Mouse (Mus musculus) cerebellum, adult 2 months (tissue): Measurements from ENCODE around the gene Ror2. TPM values are rescaled to one million over a fixed set of nuclear protein-coding genes. Genes with fewer than 3 reads are reported as not detected.

ENCODE experiments used
- DNase-seq, 2 experiments: peaks; one replicate each; pipeline ENCODE4 v3.0.0; 2021
- H3K27ac ChIP-seq: fragments of 200-500 bp; 2 replicates; pipeline ENCODE4 v1.5.1; 2012; ENCODE audit warnings: low read length, control low read depth, inconsistent platforms; ENCODE audit not compliant: insufficient read depth
- H3K27me3 ChIP-seq: fragments of 200-500 bp; 2 replicates; pipeline ENCODE4 v1.6.1; 2012; ENCODE audit warnings: inconsistent platforms, mild to moderate bottlenecking, low read length, moderate library complexity; ENCODE audit not compliant: control insufficient read depth, insufficient read depth
- H3K4me1 ChIP-seq: fragments of 200-500 bp; 2 replicates; pipeline ENCODE4 v1.6.1; 2011; ENCODE audit warnings: low read length; ENCODE audit not compliant: control insufficient read depth, insufficient read depth
- H3K4me3 ChIP-seq: fragments of 200-500 bp; replicated peaks from 2 replicates; pipeline ENCODE3; 2011; ENCODE audit warnings: mild to moderate bottlenecking, low read depth, low read length, control low read depth; ENCODE audit not compliant: insufficient read depth
- CTCF ChIP-seq: fragments of 200-500 bp; IDR thresholded peaks from 2 replicates; pipeline ENCODE4 v1.5.1; 2011; ENCODE audit warnings: low read depth, mild to moderate bottlenecking, control low read depth, low read length, moderate library complexity, borderline replicate concordance; ENCODE audit not compliant: insufficient read depth
- POLR2A ChIP-seq: fragments of 200-500 bp; IDR thresholded peaks from 2 replicates; pipeline ENCODE4 v1.6.1; 2011; ENCODE audit warnings: low read length, control low read depth, borderline replicate concordance; ENCODE audit not compliant: insufficient read depth
- WGBS: fragments of 180-500 bp; shearing (Covaris S2); methylation state at CpG from one replicate; pipeline ENCODE4 v1.1.7; 2018; 5-methylcytosine and 5-hydroxymethylcytosine counted together
- polyA plus RNA-seq: library from polyadenylated mRNA; depleted of rRNA; stranded (reverse); fragments of >200 nt; gene quantifications from 2 replicates; pipeline ENCODE4 v1.2.3, GENCODE M21; 2012

Ror2 gene
- polyA plus RNA-seq, 1 experiment, result 1.1 TPM

DNA sequence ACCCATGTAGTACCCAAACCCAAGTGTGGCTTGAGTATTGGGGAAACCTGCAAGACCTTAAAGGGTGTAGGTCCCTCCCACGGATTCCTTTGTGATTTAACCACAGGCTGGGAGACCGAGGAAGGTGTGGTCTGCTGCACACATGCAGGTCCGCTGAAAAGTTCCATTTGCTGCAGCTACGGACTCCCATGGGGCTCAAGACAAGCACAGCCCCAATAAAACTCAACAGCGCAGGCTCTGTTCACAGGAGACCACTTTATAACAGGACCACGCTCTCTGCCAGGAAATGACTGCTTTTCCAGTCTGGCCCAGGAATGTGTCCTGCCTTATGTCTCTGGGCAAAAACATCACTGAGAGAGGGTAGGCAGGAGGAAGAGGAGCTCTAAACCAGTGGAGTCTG, 92.2 kb downstream of the Ror2 start:
- H3K27me3 ChIP-seq, result no peaks in the 10 kb centered on the region

DNA sequence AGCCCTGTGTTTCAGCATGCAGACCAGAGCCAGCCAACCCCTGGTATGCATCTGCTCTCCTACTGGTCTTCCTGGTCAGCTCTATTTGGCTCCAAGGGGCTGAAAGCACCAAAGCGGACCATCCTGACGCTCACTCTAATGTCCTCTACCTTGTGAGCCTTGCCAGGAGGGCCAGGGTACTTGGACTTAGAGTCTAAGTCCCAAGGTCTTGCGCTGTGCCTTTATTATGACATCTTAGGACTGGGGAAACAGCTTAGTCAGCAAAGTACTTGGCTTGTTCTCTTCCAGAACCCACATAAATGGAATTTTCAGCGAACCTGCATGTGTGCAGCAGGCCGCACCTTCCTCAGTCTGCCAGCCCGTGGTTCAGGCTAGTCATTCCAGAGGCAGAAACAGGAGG, 93.6 kb downstream of the Ror2 start:
- TF ChIP-seq CTCF (no peak), POLR2A (no peak)
- no peaks in the 10 kb centered on the region for H3K27me3 ChIP-seq
- no peak for DNase-seq
- no peaks in the 10 kb centered on the region for H3K4me1 ChIP-seq
- 87% methylated on average over 6 of the region's 6 CpGs for WGBS
- H3K27ac ChIP-seq, result no peak overlapping the region
- H3K4me3 ChIP-seq, result no peak overlapping the region

More for the DNA sequence above, 92.2 kb downstream of the Ror2 start:
- Histone ChIP-seq H3K4me3 (no peak overlapping the region), H3K27ac (no peak overlapping the region), H3K4me1 (no peaks in the 10 kb centered on the region)
- no peak for DNase-seq
- TF ChIP-seq POLR2A (no peak), CTCF (no peak)
- WGBS, result 68% methylated on average over 6 of the region's 6 CpGs

DNA sequence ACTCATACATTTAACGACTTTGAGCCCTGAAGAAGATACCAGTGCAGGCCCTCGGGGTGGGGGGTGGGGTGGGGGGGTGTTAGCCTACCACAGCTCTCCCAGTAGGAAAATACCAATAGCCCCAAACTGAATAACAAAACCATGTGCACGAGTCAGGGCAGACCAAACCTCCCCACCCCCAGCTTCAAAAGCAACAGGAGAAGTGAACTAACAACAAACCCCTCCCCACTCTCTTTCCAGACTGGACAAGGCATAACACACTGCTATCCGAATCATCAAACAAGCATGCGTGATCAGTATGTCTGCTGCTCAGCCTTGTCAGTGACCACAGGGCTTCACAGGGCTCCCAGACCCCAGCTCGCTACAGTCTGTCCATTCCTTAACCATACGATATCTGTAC, 94.3 kb downstream of the Ror2 start:
- Histone ChIP-seq H3K4me1 (no peaks in the 10 kb centered on the region), H3K4me3 (no peak overlapping the region), H3K27me3 (no peaks in the 10 kb centered on the region), H3K27ac (no peak overlapping the region)
- 79% methylated on average over 7 of the region's 7 CpGs for WGBS
- no peak for DNase-seq
- TF ChIP-seq POLR2A (no peak), CTCF (no peak)

DNA sequence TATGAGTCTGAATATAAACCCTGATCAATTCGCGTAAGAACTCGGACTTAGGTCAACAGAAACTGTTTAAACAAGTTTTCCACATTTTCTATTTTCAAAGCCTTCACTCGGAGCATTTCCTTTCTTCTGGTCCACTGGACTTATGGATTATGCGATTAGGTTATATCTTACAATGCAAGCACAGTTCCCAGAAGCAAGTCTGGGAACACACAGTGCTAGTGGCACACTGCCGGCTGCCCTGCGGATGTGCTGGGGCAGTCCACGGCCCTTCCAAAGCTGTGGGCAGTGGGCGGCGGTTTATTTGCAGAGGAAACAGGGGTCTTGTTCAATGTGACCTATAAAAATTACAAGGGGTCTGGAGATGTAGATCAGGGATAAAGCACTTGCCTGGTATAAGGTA, 97.0 kb downstream of the Ror2 start:
- TF ChIP-seq POLR2A, result no peak
- TF ChIP-seq CTCF, result no peak
- 82% methylated on average over 10 of the region's 10 CpGs for WGBS
- Histone ChIP-seq H3K4me1 (no peaks in the 10 kb centered on the region), H3K27me3 (no peaks in the 10 kb centered on the region), H3K4me3 (no peak overlapping the region), H3K27ac (no peak overlapping the region)
- DNase-seq, result no peak

DNA sequence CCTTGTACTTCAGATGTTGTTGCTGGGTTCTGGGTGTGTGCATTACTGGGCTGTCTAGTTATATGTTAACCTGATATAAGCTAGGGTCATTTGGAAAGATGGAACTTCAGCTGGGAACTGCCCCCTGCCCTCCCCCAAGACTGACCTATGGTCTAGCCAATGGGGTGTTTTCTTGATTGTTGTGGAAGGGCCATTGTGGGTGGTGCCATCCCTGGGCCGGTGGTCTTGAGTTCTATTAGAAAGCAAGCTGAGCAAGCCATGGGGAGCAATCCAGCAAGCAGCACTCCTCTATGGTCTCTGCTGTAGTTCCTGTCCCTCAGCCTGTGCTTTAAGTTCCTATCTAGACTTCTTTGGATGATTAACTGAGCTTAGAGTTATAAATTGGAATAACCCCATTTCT, 101.1 kb downstream of the Ror2 start:
- Histone ChIP-seq H3K27me3 (no peaks in the 10 kb centered on the region), H3K4me1 (no peaks in the 10 kb centered on the region), H3K4me3 (no peak overlapping the region), H3K27ac (no peak overlapping the region)
- TF ChIP-seq POLR2A, result no peak
- no peak for TF ChIP-seq CTCF
- WGBS, result 81% methylated on average over 1 of the region's 1 CpGs
- no peak for DNase-seq

DNA sequence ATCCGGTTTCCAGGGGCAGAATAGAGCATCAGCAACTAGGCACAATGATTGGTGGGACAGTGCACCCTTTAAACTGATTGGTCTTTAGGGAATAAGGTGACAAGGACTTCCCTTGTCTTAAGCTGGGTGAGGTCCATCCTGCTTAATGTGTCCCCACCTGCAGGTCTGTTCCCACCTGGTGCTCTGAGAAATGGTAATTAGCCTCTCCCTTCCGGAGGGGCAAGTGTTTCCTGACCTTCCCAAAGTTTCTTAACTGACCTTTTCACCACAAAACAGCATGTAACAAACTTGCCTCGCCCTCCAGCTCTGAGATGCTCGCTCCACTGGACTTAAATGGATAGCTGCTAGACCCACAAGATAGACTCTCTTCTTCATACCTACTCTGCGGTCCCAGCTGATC, 101.8 kb downstream of the Ror2 start:
- H3K27me3 ChIP-seq, result no peaks in the 10 kb centered on the region
- no peak overlapping the region for H3K27ac ChIP-seq
- TF ChIP-seq CTCF (no peak), POLR2A (no peak)
- no peak overlapping the region for H3K4me3 ChIP-seq
- no peaks in the 10 kb centered on the region for H3K4me1 ChIP-seq
- WGBS, result 63% methylated on average over 5 of the region's 5 CpGs
- no peak for DNase-seq

DNA sequence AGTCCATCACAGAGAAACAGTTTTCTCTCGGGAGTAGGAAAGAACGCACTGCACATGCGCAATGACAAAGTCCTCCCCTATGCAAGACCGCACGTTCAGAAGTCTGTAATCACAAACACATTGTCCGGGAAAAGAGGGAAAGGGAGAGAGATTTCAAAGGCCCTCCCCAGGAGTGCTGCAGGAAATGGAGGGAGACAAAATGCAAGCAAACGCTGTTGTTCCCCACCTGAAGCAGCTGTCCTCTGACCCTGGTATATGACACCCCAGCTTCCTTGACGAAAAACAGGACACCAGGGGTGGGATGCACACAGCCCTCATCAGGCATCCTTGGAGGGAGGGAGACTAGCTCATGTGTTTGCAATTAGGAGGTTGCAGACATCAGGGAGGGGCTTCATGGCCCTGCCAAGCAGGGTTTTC, 102.8 kb downstream of the Ror2 start:
- Histone ChIP-seq H3K4me1 (no peaks in the 10 kb centered on the region; the same call in 1 of the 2 replicates), H3K27ac (no peak overlapping the region)
- 69% methylated on average over 8 of the region's 8 CpGs for WGBS

DNA sequence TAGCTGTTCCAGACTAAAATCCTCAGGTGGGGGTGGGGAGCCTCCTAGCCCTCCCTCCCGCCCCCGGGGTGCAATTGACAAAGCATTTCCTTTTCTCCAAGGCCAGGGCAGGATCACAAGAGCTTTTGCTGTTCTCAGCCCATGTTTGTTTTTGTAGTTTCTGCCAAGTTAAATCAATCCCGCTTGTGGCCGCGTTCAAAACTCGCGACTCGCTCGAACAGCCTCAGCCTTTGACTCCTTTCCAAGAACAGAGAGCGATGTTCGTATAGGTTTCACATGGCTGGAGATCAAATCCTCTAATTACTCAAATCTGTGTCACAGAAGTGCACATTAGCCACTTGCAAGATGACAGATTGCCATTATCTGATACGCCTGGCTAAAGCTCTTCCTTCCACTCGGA, 107.3 kb downstream of the Ror2 start:
- TF ChIP-seq POLR2A (no peak), CTCF (no peak)
- no peak overlapping the region for H3K27ac ChIP-seq
- no peaks in the 10 kb centered on the region for H3K27me3 ChIP-seq
- no peak overlapping the region for H3K4me3 ChIP-seq
- H3K4me1 ChIP-seq, result no peaks in the 10 kb centered on the region; the same call in 1 of the 2 replicates
- 1% methylated on average over 13 of the region's 13 CpGs for WGBS
- DNase-seq, result no peak

More for the DNA sequence above, 102.8 kb downstream of the Ror2 start:
- Histone ChIP-seq H3K4me3 (no peak overlapping the region), H3K27me3 (no peaks in the 10 kb centered on the region)
- no peak for DNase-seq
- no peak for TF ChIP-seq CTCF
- no peak for TF ChIP-seq POLR2A

DNA sequence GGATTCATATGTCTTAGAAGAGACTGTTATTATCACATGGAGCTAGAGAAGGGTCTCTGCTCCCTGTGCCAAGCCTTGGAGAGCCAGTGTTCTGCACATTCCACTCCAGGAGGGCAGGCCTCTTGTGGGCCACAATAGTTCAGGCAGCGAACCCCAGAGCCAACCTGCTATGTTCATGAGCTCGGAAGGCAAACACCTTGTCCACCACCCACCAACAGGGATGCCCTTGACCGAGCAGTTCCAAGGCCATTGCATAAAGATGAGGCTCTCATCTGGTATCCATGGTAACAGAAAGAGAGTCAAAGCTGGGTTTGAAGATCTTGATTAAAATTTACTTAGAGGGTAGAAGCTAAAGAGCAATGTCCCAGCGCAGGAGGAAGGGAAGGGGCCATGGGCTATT, 107.8 kb downstream of the Ror2 start:
- no peak overlapping the region for H3K27ac ChIP-seq
- no peaks in the 10 kb centered on the region; the same call in 1 of the 2 replicates for H3K4me1 ChIP-seq
- TF ChIP-seq CTCF (no peak), POLR2A (no peak)
- no peak overlapping the region for H3K4me3 ChIP-seq
- H3K27me3 ChIP-seq, result no peaks in the 10 kb centered on the region
- WGBS, result 48% methylated on average over 4 of the region's 4 CpGs
- no peak for DNase-seq
